Mouse (Mus musculus): ENCODE data around the gene A730061H03Rik.

A730061H03Rik gene

DNA sequence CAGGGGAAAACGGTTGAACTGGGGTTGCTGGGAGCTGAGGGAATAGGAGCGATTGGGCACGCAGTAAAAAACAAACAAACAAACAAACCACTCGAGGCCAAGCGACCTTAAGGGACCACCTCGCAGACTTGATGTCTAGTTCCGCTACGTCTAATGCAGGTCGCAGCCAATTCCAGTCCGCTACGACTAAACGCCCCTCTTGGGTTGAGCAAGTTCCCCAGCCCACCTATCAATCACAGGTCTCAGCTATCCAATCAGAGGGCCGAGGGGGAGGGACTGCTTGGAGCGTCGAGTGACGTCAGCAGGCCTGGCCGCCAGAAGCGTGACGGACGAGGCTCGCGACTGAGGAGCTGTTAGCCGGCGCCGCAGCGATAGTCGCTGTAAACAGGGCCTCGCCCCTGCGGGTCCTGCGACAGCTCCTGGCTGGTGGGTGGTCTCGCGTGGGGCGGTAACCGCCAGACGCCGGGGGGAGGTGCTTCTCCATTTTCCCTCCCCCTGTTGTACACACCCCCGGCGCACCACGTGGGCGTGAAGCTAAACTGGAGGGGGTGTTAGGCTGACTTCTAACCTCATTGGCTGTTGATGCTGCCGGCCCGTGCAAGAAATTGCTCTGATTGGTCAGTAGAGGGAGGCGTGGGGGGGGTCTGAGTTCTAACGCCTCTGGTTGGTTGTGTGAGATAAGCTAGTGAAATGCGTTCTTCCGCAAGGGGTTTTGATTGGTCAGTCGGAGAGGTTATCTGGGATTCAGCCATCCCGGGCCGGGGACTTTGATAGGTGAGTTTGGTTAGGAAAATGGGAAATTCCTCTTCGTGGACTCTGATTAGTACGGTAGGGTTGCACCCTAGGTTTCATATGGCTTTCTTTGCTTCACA is at the start of gene A730061H03Rik:
Gene A730061H03Rik, minus strand, starts transcription at position 205 of the 872 bp plus-strand sequence.
- DNase-seq (ENCODE audit: low spot score): peak; percentile 97

DNA sequence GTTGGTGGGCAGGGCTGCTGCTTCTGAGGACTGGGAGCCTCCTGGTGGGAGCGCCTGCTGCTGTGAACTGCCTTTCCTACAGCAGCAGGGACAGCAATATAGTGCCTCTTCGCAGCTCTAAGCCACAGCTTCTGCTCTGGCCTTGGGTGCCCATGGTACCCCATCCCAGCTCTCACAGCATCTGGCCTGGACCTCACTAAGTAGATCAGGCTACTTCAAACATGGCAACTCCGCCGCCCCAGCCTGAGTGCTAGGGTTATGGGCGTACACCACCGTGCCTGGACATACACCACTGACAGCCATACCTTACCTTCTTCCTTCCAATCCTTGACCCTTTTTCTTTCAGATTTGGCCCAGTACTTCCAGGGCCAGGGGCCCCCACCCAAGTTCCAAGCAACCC is 48.1 kb upstream of the A730061H03Rik start:
- no peak for DNase-seq (ENCODE audit: low spot score)

DNA sequence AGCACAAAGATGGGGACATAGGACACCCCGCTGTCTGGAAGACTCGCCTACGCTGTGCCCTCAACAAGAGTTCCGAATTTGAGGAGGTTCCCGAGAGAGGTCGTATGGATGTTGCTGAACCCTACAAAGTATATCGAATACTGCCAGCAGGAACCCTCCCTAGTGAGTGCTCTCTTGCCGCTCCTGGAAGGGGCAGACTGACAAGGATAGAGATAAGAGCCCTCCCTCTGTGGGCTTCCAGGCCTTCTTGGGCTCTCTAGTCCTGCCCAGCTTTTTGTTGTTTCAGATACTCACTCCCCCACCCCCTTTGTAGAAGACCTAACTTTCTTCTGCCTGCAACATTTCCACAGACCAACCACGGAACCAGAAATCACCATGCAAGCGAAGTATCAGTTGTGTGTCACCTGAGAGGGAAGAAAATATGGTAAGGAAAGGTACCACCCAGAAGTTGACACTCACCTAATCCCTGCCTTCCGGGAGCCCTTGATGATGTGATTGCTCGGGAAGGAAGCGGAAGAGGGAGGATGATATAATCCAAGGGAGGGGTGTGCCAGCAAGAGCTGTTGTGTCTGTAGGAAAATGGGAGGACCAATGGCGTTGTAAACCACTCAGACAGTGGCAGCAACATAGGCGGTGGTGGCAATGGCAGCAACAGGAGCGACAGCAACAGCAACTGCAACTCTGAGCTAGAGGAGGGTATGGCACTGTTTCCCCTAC is 45.7 kb upstream of the A730061H03Rik start:
- DNase-seq (ENCODE audit: low spot score): no peak

- no peak for DNase-seq (ENCODE audit: low spot score)
These were observed 44.6 kb upstream of the A730061H03Rik start for GRCm38 (mm10) chr14:55604823-55605222.

DNA sequence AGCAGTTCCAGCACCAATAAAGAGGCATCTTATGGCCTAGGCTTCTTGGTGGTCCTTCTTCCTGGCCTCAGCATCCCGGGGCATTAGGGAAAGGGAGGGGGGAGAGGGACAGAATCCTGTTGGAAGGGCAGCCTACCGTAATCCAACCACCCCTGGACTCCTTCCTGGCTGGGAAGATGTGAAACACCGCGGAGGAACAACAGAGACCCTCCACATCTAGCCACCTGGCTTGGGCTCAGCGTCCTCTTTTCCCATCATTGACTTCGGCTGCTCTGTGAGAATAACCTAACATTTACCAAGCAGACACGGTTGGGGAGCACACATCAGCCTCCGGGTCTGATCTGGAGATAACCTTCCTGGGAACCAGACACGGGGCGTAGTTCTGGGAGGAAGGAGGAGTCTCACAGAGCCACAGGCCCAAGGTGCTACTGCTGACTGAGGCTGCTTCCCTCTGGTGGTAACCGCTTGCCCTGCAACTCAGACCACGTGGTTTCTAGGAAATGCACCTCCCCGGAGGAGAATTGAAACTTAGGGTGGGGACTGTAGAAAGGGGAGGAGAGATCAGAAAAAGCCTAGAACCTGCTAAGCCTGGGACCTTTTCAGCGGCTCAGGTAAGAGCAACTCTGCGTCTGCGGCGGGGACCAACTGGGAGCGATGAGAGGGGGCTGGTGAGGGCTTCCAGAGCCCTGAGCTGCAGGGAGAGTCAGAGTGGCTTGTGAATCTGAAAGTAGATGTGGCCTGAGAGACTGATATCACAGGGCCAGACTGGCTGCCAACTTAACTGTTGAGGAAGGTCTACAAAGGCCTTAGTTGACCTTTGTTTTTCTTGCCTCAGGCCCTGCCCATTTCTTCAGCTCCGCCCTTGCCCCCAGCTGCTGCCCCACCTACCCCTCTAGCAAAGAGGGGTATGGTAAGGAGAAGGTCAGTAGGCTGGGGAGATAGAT is 43.7 kb upstream of the A730061H03Rik start:
- peak; percentile 87 for DNase-seq (ENCODE audit: low spot score)

DNA sequence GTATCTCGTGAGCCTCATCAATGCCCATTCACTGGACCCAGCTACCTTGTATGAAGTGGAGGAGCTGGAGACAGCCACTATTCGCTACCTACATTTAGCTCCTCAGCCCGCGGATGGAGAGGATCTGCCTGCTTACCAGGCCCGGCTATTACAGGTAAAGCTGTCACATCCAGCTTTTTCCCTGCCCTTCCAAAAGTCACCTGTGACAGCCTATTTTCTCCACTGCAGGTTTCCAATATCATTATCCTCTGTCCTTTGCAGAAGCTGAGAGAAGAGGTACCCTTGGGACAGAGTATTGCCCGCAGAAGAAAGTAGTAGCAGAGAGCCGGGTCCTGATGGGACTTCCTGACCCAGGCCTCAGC is 43.0 kb upstream of the A730061H03Rik start, which contains the start of gene Irf9:
Gene Irf9, plus strand, starts transcription at position 301 of the 362 bp plus-strand sequence.
- no peak for DNase-seq (ENCODE audit: low spot score)

DNA sequence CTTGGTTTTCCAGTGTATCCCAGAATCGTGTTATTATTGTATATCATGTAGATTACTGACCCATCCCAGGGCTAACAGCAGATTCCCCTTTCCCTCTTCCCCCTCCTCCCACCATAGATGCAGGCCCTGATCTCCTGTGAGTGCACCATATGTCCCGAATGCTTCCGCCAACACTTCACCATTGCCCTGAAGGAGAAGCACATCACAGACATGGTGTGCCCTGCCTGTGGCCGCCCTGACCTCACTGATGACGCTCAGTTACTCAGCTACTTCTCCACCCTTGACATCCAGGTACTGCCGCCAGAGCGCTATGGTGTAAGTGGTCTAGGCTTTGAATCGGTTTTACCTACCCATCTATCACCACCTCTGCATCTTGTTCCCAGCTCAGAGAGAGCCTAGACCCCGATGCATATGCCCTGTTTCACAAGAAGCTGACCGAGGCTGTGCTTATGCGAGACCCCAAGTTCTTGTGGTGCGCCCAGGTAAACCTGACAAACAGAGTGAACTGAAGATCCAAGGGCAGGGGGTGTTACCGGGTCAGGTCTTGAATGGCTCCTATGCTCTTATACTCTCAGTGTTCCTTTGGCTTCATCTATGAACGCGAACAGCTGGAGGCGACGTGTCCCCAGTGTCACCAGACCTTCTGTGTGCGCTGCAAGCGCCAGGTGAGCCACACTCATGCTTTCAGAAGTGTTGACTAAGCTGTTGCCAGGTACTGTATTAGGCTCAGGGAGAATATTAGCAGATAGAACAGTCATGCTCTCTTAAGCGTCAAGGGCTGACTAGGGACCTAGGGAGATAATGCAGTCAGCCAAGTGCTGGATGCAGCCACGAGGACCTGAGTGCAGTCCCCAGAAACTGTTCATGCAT is 38.5 kb upstream of the A730061H03Rik start:
- no peak for DNase-seq (ENCODE audit: low spot score)

- no peak for DNase-seq (ENCODE audit: low spot score)
These were observed 36.0 kb upstream of the A730061H03Rik start for GRCm38 (mm10) chr14:55596036-55596690.

DNA sequence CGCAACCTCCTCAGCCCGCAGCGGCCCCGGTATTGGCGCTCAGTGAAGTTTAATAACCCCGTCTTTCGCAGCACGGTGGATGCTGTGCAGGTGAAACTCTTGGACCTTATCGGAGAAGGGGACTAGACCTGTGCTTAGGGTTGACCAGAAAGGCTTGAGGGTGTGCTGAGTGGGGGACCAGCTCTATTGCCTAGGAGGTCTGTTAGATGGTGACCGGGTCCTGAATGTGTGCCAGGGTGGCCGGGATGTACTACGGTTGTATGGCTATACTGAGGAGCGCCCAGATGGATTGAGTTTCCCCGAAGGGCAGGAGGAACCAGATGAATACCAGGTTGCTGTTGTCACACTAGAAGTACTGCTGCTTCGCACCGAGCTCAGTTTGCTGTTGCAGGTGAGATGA is 32.0 kb upstream of the A730061H03Rik start:
- DNase-seq (ENCODE audit: low spot score): no peak

GRCm38 (mm10) chr14:55591331-55591891 is 31.2 kb upstream of the A730061H03Rik start, which contains the start of gene Rnf31:
Rnf31 (plus strand) TSS chr14:55591708.
- peak; percentile 91 for DNase-seq (ENCODE audit: low spot score)

- DNase-seq (ENCODE audit: low spot score): peak; percentile 89
These were observed 30.6 kb upstream of the A730061H03Rik start, which contains the start of gene Psme2 for GRCm38 (mm10) chr14:55590748-55591330. Psme2 (minus strand) TSS chr14:55591113.

GRCm38 (mm10) chr14:55589771-55590448 is 29.7 kb upstream of the A730061H03Rik start:
- DNase-seq (ENCODE audit: low spot score): no peak

DNA sequence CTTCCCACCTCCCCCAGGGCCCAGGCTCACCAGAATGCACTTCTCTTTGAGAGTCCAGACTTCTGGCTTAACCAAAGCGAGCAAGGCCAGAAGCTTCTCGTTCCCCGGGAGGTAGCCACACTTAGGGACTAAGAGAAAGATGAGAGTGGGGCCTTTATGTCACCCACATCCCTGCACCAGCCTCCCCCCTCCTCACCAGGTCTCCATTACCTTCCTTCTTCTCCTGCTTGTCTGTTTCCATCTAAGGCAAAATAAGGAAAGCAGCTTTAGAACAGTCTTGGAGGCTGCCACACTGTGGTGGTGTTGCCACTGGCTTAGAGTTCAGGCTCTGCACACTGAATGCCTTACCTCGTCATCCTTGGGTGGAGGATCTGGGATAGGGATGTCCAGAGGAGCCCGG is 29.1 kb upstream of the A730061H03Rik start:
- no peak for DNase-seq (ENCODE audit: low spot score)

DNA sequence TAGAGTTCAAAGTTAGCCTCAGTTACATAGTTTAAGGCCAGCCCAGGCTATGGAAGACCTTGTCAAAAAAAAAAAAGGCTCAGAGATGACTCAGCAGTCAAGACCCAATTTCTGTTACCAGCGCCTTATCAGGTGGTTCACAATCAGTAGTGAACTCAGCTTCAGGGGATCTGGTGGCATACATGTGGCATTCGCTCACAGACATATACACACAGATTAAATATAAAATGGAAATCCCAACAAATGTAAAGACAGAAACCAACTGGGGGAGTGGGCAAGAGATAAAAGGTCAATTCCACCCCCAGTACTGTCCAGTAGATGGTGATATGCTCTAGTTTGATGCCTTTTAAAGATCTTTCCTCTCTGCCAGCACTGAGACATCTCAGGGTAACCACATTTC is 25.9 kb upstream of the A730061H03Rik start:
- no peak for DNase-seq (ENCODE audit: low spot score)

GRCm38 (mm10) chr14:55585566-55585960 is 25.4 kb upstream of the A730061H03Rik start:
- DNase-seq (ENCODE audit: low spot score): no peak

DNA sequence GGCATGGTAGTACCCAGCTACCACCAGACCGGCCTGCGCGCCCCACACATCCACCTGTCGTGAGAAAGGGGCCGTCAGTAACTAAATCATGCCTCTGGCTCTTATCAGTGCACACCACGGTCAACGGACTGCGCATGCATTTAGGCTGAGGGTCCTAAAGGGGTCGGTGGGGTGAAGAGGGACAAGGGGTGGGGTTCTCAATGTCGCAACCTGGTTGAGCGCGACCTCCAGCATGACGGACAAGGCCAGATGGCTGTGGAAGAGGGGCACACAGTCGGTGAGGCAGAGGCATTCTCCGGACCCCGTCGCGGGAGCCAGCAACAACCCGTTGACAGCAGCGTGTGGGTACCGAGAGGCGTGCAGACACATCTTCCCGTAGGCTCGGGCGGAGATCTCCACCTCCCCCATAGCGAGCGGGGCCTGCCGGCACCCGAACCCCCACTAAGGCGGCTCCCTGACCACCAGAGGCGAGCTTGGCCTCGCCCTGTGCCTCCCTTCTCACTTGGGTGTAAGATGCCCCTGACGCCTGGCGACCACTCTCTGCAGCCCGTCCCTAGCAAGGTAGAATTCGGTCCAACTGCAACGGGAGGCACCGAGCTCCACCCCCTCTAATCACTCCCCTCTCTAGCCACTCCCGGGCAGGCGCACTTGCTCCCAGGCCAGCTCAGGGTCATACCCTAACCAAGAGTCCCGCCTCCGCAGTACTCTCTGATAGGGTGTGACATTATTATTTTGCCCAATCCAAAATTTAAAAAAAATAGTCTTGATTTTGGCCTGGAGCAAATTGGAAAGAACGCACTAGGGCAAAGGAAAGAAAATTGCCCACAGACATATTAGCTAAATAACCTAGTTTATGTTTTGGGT is 24.7 kb upstream of the A730061H03Rik start, which contains the start of gene Emc9:
Gene Emc9, minus strand, starts transcription at position 601 of the 864 bp plus-strand sequence.
- DNase-seq (ENCODE audit: low spot score): peak; percentile 82

GRCm38 (mm10) chr14:55584303-55584701 is 24.1 kb upstream of the A730061H03Rik start:
- DNase-seq (ENCODE audit: low spot score): no peak
